Mouse (Mus musculus): Measurements from ENCODE around the gene Gm20795. TPM values are rescaled to one million over a fixed set of nuclear protein-coding genes. Genes with fewer than 3 reads are reported as not detected.

The Gm20795 gene
- polyA plus RNA-seq (2012; rRNA removed) = not detected in 2 replicates

GRCm38 (mm10) chrY:40804614-40805013, at the start of gene Gm20795:
Gene Gm20795 (plus strand): TSS chrY:40804914.

DNA sequence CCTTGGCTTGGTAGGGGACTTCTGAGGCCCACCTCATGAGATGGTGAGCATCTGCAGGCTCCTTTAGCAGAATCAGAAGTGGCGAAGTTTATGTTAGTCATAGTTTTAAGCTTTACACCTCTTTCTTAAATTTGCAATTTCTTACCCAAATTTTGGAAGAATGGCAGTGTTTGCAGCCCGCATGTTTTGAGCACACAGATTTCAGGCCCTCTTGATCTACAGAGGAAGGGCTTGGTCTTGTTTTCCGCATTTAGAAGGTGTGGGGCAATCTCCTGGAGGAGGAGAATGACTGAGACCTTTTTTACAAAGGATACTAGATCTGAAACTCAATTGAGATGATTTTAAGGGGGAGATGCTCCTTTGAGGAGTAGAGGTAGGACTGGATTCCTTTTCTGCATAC, 29.0 kb upstream of the Gm20795 start, which contains the start of gene Gm21797:
Gm21797 (minus strand) TSS at position 101 of the 400 bp plus-strand sequence.

Other genes starting within 250 kb of the Gm20795 start
- not detected in 2 replicates for gene Gm21852, start 152.9 kb upstream of the Gm20795 start, polyA plus RNA-seq (2012; rRNA removed)
- not detected in 2 replicates for gene Gm21797, start 29.1 kb upstream of the Gm20795 start, polyA plus RNA-seq (2012; rRNA removed)

Measured in colon, adult 2 months (tissue).